Mouse (Mus musculus) hindbrain, embryonic 14.5 days (tissue): ENCODE measurements around the gene Olfr1378. TPM values are rescaled to one million over a fixed set of nuclear protein-coding genes. Genes with fewer than 3 reads are reported as not detected.

Source experiments
- ATAC-seq: fragments of 200-750 bp; cut with Nextera tagmentation; 2 replicates; pipeline ENCODE4 v1.8.0; 2017; ENCODE audit warnings: moderate number of reproducible peaks, mild to moderate bottlenecking, moderate TSS enrichment, moderate library complexity; ENCODE audit not compliant: low FRiP score
- DNase-seq: peaks from one replicate; pipeline ENCODE4 v3.0.0-alpha.2; 2015; ENCODE audit warnings: low spot score
- H3K27ac ChIP-seq: fragments of 300-500 bp; sonication (generic); 2 replicates; pipeline ENCODE4 v1.5.1; 2014; ENCODE audit warnings: mild to moderate bottlenecking, moderate library complexity
- H3K27me3 ChIP-seq: fragments of 300-500 bp; sonication (generic); 2 replicates; pipeline ENCODE4 v1.6.1; 2014; ENCODE audit warnings: mild to moderate bottlenecking, low read length, mixed read lengths; ENCODE audit not compliant: control insufficient read depth, insufficient read depth
- H3K36me3 ChIP-seq: fragments of 300-500 bp; sonication (generic); replicated peaks from 2 replicates; pipeline ENCODE4 v1.6.1; 2014; ENCODE audit not compliant: control insufficient read depth, insufficient read depth
- H3K4me1 ChIP-seq: fragments of 300-500 bp; sonication (generic); replicated peaks from 2 replicates; pipeline ENCODE4 v1.6.1; 2014; ENCODE audit warnings: antibody characterized with exemption, low read length, mixed read lengths; ENCODE audit not compliant: control insufficient read depth, insufficient read depth
- H3K4me2 ChIP-seq: fragments of 300-500 bp; sonication (generic); replicated peaks from 2 replicates; pipeline ENCODE4 v1.6.1; 2014; ENCODE audit warnings: mild to moderate bottlenecking, moderate library complexity
- H3K4me3 ChIP-seq: fragments of 300-500 bp; sonication (generic); replicated peaks from 2 replicates; pipeline ENCODE4 v1.5.1; 2014; ENCODE audit warnings: mild to moderate bottlenecking, low read length
- H3K9ac ChIP-seq: fragments of 300-500 bp; sonication (generic); 2 replicates; pipeline ENCODE4 v1.6.1; 2014
- H3K9me3 ChIP-seq: fragments of 300-500 bp; sonication (generic); 2 replicates; pipeline ENCODE4 v1.6.1; 2016; ENCODE audit warnings: low read length; ENCODE audit not compliant: control insufficient read depth
- WGBS: fragments of 180-500 bp; shearing (Covaris S2); extraction: QIAGEN DNeasy Blood & Tissue Kit; methylation state at CpG from one replicate; pipeline ENCODE4 v1.1.7; 2014; 5-methylcytosine and 5-hydroxymethylcytosine counted together
- polyA plus RNA-seq: library from polyadenylated mRNA; unstranded; fragments of >200 nt; fragmentation: Nextera tagmentation; extraction: Ambion mirVana; gene quantifications from 2 replicates; pipeline ENCODE4 v1.2.1, GENCODE M21; 2014

The Olfr1378 gene
- polyA plus RNA-seq = not detected in 2 replicates

GRCm38 (mm10) chr11:50966230-50966629 lies at the start of gene Olfr1378:
Olfr1378 (plus strand) TSS chr11:50966530.
- H3K36me3 ChIP-seq = no peaks in the 10 kb centered on the region
- H3K27ac ChIP-seq = no peak within 1 kb of the TSS
- H3K27me3 ChIP-seq = no peaks in the 10 kb centered on the region
- DNase-seq (no peak), ATAC-seq (no peak)
- no peak within 1 kb of the TSS for H3K9ac ChIP-seq
- H3K4me3 ChIP-seq = no peak within 1 kb of the TSS
- H3K9me3 ChIP-seq = no peaks in the 10 kb centered on the region
- no peaks in the 10 kb centered on the region for H3K4me1 ChIP-seq
- WGBS = 84% methylated on average over 11 of the region's 11 CpGs
- H3K4me2 ChIP-seq = no peak within 1 kb of the TSS

GRCm38 (mm10) chr11:50930469-50931014 lies 35.8 kb upstream of the Olfr1378 start:
- WGBS = 27% methylated on average over 14 of the region's 14 CpGs
- H3K27ac ChIP-seq = peak overlapping the region; percentile 81
- ATAC-seq (no peak), DNase-seq (peak; percentile 44)
- H3K36me3 ChIP-seq = no peaks in the 10 kb centered on the region
- no peaks in the 10 kb centered on the region for H3K9me3 ChIP-seq
- peak overlapping the region; percentile 55 for H3K4me3 ChIP-seq
- H3K4me2 ChIP-seq = peak overlapping the region; percentile 86
- H3K4me1 ChIP-seq = peaks cover 5% of the 10 kb centered on the region; the same call in 1 of the 2 replicates
- H3K27me3 ChIP-seq = no peaks in the 10 kb centered on the region
- peak overlapping the region; percentile 73 for H3K9ac ChIP-seq

GRCm38 (mm10) chr11:50931021-50931420 lies 35.3 kb upstream of the Olfr1378 start:
- Histone ChIP-seq H3K9ac (peak overlapping the region; percentile 73), H3K4me2 (peak overlapping the region; percentile 86), H3K4me1 (peaks cover 5% of the 10 kb centered on the region; the same call in 1 of the 2 replicates), H3K4me3 (peak overlapping the region; percentile 55), H3K36me3 (no peaks in the 10 kb centered on the region), H3K9me3 (no peaks in the 10 kb centered on the region), H3K27ac (peak overlapping the region; percentile 81), H3K27me3 (no peaks in the 10 kb centered on the region)
- peak; percentile 67 for ATAC-seq
- under 1% methylated on average over 16 of the region's 16 CpGs for WGBS
- peak; percentile 40 for DNase-seq

- Histone ChIP-seq H3K27ac (peak within 1 kb of the TSS; percentile 81), H3K9ac (peak within 1 kb of the TSS; percentile 73), H3K9me3 (no peaks in the 10 kb centered on the region), H3K4me1 (peaks cover 5% of the 10 kb centered on the region; the same call in 1 of the 2 replicates), H3K27me3 (no peaks in the 10 kb centered on the region), H3K4me3 (peak within 1 kb of the TSS; percentile 55), H3K4me2 (peak within 1 kb of the TSS; percentile 86), H3K36me3 (no peaks in the 10 kb centered on the region)
- ATAC-seq = peak; percentile 96
- DNase-seq = peak; percentile 94
- WGBS = under 1% methylated on average over 18 of the region's 18 CpGs
Measured at GRCm38 (mm10) chr11:50931451-50931866, 34.9 kb upstream of the Olfr1378 start, which contains the start of gene Zfp354b. Zfp354b (minus strand) TSS chr11:50931633.

- WGBS = 56% methylated on average over 1 of the region's 1 CpGs
- peak overlapping the region; percentile 55; the same call in 1 of the 2 replicates for H3K4me3 ChIP-seq
- H3K9me3 ChIP-seq = no peaks in the 10 kb centered on the region
- H3K36me3 ChIP-seq = no peaks in the 10 kb centered on the region
- H3K9ac ChIP-seq = peak overlapping the region; percentile 42
- peaks cover 5% of the 10 kb centered on the region; the same call in 1 of the 2 replicates for H3K4me1 ChIP-seq
- H3K27ac ChIP-seq = peak overlapping the region; percentile 81
- DNase-seq (no peak), ATAC-seq (no peak)
- peak overlapping the region; percentile 86 for H3K4me2 ChIP-seq
- no peaks in the 10 kb centered on the region for H3K27me3 ChIP-seq
Measured at GRCm38 (mm10) chr11:50932040-50932439, 34.3 kb upstream of the Olfr1378 start.

GRCm38 (mm10) chr11:50938435-50938834 lies 27.9 kb upstream of the Olfr1378 start:
- no peak overlapping the region for H3K9ac ChIP-seq
- H3K27ac ChIP-seq = no peak overlapping the region
- no peaks in the 10 kb centered on the region for H3K4me1 ChIP-seq
- DNase-seq (no peak), ATAC-seq (no peak)
- H3K4me3 ChIP-seq = no peak overlapping the region
- no peaks in the 10 kb centered on the region for H3K27me3 ChIP-seq
- H3K9me3 ChIP-seq = no peaks in the 10 kb centered on the region
- 78% methylated on average over 8 of the region's 8 CpGs for WGBS
- H3K36me3 ChIP-seq = no peaks in the 10 kb centered on the region
- no peak overlapping the region for H3K4me2 ChIP-seq

GRCm38 (mm10) chr11:50939621-50940366 lies 26.5 kb upstream of the Olfr1378 start:
- WGBS = 37% methylated on average over 14 of the region's 14 CpGs
- Histone ChIP-seq H3K9ac (no peak overlapping the region), H3K4me1 (no peaks in the 10 kb centered on the region), H3K4me2 (no peak overlapping the region), H3K27ac (no peak overlapping the region), H3K4me3 (no peak overlapping the region), H3K27me3 (no peaks in the 10 kb centered on the region), H3K9me3 (no peaks in the 10 kb centered on the region), H3K36me3 (no peaks in the 10 kb centered on the region)
- DNase-seq (peak; percentile 89), ATAC-seq (peak; percentile 51)

- Histone ChIP-seq H3K27me3 (no peaks in the 10 kb centered on the region), H3K4me2 (no peak overlapping the region), H3K36me3 (no peaks in the 10 kb centered on the region), H3K9ac (no peak overlapping the region), H3K4me1 (no peaks in the 10 kb centered on the region), H3K4me3 (no peak overlapping the region), H3K9me3 (no peaks in the 10 kb centered on the region), H3K27ac (no peak overlapping the region)
- DNase-seq (no peak), ATAC-seq (no peak)
- WGBS = 79% methylated on average over 12 of the region's 12 CpGs
Measured at GRCm38 (mm10) chr11:50942386-50942785, 23.9 kb upstream of the Olfr1378 start.

- Histone ChIP-seq H3K27me3 (no peaks in the 10 kb centered on the region), H3K36me3 (no peaks in the 10 kb centered on the region), H3K4me3 (no peak within 1 kb of the TSS), H3K9ac (no peak within 1 kb of the TSS), H3K4me1 (no peaks in the 10 kb centered on the region), H3K4me2 (no peak within 1 kb of the TSS), H3K27ac (no peak within 1 kb of the TSS), H3K9me3 (no peaks in the 10 kb centered on the region)
- WGBS = 83% methylated on average over 14 of the region's 14 CpGs
- ATAC-seq = no peak
- no peak for DNase-seq
Measured at GRCm38 (mm10) chr11:50943506-50943905, 22.8 kb upstream of the Olfr1378 start, which contains the start of gene 4933414I15Rik. 4933414I15Rik (minus strand) TSS chr11:50943765.
